Mouse (Mus musculus) forebrain, embryonic 16.5 days (tissue): ENCODE results near the gene Zfp804a. TPM values are rescaled to one million over a fixed set of nuclear protein-coding genes. Genes with fewer than 3 reads are reported as not detected.

Experiments
- ATAC-seq: fragments of 200-750 bp; cut with Nextera tagmentation; 2 replicates; pipeline ENCODE4 v1.8.0; 2017; ENCODE audit warnings: mild to moderate bottlenecking, moderate library complexity
- H3K27ac ChIP-seq: fragments of 300-500 bp; sonication (generic); 2 replicates; pipeline ENCODE4 v1.5.1; 2014; ENCODE audit warnings: low read length, control low read depth
- H3K27me3 ChIP-seq: fragments of 300-500 bp; sonication (generic); replicated peaks from 2 replicates; pipeline ENCODE4 v1.6.1; 2014; ENCODE audit warnings: low read length; ENCODE audit not compliant: control insufficient read depth, insufficient read depth
- H3K36me3 ChIP-seq: fragments of 300-500 bp; sonication (generic); 2 replicates; pipeline ENCODE4 v1.6.1; 2014; ENCODE audit not compliant: control insufficient read depth, insufficient read depth
- H3K4me1 ChIP-seq: fragments of 300-500 bp; sonication (generic); replicated peaks from 2 replicates; pipeline ENCODE4 v1.6.1; 2014; ENCODE audit warnings: low read length; ENCODE audit not compliant: control insufficient read depth, insufficient read depth
- H3K4me2 ChIP-seq: fragments of 300-500 bp; sonication (generic); 2 replicates; pipeline ENCODE4 v1.6.1; 2014; ENCODE audit warnings: mild to moderate bottlenecking, low read length, control low read depth
- H3K4me3 ChIP-seq: fragments of 300-500 bp; sonication (generic); replicated peaks from 2 replicates; pipeline ENCODE4 v1.5.1; 2014; ENCODE audit warnings: mild to moderate bottlenecking, low read length, control low read depth
- H3K9ac ChIP-seq: fragments of 300-500 bp; sonication (generic); replicated peaks from 2 replicates; pipeline ENCODE4 v1.6.1; 2014; ENCODE audit warnings: low read depth, low read length, control low read depth
- H3K9me3 ChIP-seq: fragments of 300-500 bp; sonication (generic); 2 replicates; pipeline ENCODE4 v1.6.1; 2016; ENCODE audit warnings: low read length; ENCODE audit not compliant: control insufficient read depth
- WGBS: fragments of 180-500 bp; shearing (Covaris S2); extraction: QIAGEN DNeasy Blood & Tissue Kit; methylation state at CpG from one replicate; pipeline ENCODE4 v1.1.7; 2014; 5-methylcytosine and 5-hydroxymethylcytosine counted together
- polyA plus RNA-seq: library from polyadenylated mRNA; unstranded; fragments of >200 nt; fragmentation: Nextera tagmentation; extraction: Ambion mirVana; gene quantifications from 2 replicates; pipeline ENCODE4 v1.2.1, GENCODE M21; 2015

The Zfp804a gene
- 7.3 and 8.4 TPM in 2 replicates for polyA plus RNA-seq

DNA sequence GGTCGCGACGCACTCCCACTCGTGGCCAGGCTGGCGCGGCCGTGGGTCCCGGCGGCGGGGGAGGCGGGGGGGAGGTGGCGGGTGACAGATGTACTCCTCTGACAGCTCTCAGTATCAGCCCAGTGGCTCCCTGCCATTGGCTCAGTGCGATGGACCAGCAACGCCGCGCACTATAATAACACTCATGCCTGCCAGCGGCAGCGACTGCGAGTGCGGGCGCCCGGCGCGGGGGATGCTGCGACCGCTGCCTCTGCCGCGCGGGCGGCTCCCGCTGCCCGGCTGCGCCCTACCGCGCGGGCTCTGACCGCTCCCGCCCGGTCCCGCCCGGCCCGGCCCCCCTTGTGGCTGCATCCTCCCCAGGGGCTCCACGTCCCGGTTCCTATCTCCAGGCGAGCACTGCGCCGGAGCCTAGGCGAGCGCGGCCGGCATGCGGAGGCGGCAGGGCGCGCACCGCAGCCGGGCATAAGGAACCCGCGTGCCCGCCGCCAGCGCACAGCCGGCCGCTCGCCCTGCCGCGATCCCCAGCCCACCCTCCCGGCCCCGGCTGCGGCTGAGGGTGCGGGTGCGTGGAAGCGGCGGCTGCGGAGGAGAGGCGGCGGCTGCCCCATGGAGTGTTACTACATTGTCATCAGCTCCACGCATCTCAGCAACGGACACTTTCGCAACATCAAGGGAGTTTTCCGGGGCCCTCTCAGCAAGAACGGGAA is at the start of gene Zfp804a:
Gene Zfp804a, plus strand, starts transcription at position 38 of the 707 bp plus-strand sequence.
- Histone ChIP-seq H3K36me3 (no peaks in the 10 kb centered on the region), H3K9me3 (no peaks in the 10 kb centered on the region), H3K27ac (peak within 1 kb of the TSS; percentile 87), H3K4me3 (peak within 1 kb of the TSS; percentile 75), H3K4me2 (peak within 1 kb of the TSS; percentile 79), H3K4me1 (0 out of 2 replicates have a peak, but pooled peaks cover 11% of the 10 kb centered on the region), H3K9ac (peak within 1 kb of the TSS; percentile 83), H3K27me3 (no peaks in the 10 kb centered on the region)
- WGBS = under 1% methylated on average over 71 of the region's 82 CpGs
- ATAC-seq = peak; percentile 92

DNA sequence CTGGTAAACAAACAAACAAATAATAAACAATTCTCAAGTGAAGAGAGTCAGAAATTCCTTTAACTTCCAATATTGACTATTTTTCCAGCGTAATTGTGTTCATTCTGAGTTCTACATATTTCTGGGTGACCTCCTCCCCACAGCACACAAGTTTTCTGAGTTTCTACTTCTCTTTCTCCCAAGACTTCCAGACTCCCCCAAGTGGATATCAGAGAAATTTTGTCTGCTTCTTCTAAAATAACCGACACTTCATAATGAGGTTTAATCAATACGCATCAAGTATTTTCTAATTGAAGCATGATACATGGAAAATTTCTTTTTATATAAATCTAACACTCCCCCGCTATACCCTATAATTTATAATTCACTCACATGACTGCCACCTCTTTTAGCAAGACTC is 1.4 kb upstream of the Zfp804a start:
- Histone ChIP-seq H3K9me3 (no peaks in the 10 kb centered on the region), H3K27ac (no peak overlapping the region), H3K36me3 (no peaks in the 10 kb centered on the region), H3K4me2 (peak overlapping the region; percentile 79), H3K4me3 (no peak overlapping the region; the same call in 1 of the 2 replicates), H3K9ac (no peak overlapping the region), H3K4me1 (0 out of 2 replicates have a peak, but pooled peaks cover 11% of the 10 kb centered on the region), H3K27me3 (no peaks in the 10 kb centered on the region)
- 59% methylated on average over 4 of the region's 4 CpGs for WGBS
- no peak for ATAC-seq

DNA sequence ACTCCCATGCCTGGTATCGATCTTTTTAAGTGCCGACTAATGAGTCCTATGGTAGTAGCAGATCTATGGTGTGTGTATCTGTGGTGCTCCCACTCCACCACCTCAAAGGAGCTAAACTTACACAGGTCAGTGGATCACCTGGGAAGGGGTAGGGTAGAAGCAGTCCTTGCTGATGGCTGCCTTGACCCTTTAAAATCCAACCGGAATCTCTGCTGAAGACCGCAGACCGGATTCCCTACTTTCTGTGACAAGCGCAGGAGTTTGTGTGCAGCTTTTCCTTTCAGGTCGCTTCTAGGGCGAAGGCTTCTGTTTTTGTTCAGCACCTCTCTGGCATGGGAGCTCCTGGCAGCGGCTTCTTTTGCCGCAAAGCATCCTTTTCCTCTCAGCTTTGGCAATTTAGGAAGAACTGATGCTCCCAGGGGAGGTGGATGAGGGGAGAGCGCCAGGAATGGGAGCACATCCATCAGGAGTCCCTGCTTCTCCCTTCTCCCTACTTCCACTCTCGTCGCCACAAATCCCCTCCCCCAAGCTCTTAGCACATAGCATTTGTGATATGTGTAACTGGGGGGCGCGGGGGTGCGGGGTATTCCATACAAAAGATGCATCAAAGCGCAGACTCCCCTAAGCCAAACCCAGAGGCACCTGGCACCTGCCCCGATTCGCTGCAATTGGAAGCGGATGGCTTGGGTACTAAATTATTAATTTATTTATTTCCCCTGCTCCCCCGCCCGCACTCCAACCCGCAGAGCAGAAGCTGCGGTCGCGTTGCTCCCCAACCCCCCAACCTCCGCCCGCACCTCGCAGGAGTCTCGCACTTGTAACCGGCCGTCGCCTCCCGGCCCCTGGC is 461 bp upstream of the Zfp804a start:
- Histone ChIP-seq H3K9me3 (no peaks in the 10 kb centered on the region), H3K4me3 (peak overlapping the region; percentile 75)

DNA sequence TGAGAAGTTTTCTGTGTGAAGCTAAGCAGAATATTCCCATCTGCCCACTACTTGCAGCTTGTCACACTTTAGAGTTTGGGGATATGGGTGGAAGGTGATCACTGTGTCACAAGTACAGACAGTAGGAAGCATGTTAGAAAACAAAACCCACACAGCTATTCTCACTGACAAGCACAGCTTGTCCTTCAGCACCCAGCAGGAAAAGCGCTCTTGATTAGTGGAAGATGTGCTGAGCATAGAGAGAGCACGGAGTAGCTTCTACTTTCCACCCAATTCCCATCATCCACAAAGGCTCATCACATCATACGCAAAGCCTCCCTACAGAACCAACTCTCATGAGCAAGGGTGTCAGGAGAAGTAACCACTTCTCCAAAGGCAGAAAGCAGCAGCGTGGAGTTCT is 1.4 kb downstream of the Zfp804a start:
- Histone ChIP-seq H3K9ac (peak overlapping the region; percentile 83; the same call in 1 of the 2 replicates), H3K27ac (no peak overlapping the region), H3K4me1 (0 out of 2 replicates have a peak, but pooled peaks cover 11% of the 10 kb centered on the region), H3K9me3 (no peaks in the 10 kb centered on the region), H3K36me3 (no peaks in the 10 kb centered on the region), H3K4me3 (peak overlapping the region; percentile 75), H3K27me3 (no peaks in the 10 kb centered on the region), H3K4me2 (peak overlapping the region; percentile 79)
- WGBS = 61% methylated on average over 4 of the region's 4 CpGs
- no peak for ATAC-seq

More for the DNA sequence above, 461 bp upstream of the Zfp804a start:
- H3K27ac ChIP-seq = peak overlapping the region; percentile 87
- 0 out of 2 replicates have a peak, but pooled peaks cover 11% of the 10 kb centered on the region for H3K4me1 ChIP-seq
- ATAC-seq = peak; percentile 73
- WGBS = under 1% methylated on average over 34 of the region's 34 CpGs
- H3K36me3 ChIP-seq = no peaks in the 10 kb centered on the region
- no peaks in the 10 kb centered on the region for H3K27me3 ChIP-seq
- peak overlapping the region; percentile 79 for H3K4me2 ChIP-seq
- peak overlapping the region; percentile 83 for H3K9ac ChIP-seq

DNA sequence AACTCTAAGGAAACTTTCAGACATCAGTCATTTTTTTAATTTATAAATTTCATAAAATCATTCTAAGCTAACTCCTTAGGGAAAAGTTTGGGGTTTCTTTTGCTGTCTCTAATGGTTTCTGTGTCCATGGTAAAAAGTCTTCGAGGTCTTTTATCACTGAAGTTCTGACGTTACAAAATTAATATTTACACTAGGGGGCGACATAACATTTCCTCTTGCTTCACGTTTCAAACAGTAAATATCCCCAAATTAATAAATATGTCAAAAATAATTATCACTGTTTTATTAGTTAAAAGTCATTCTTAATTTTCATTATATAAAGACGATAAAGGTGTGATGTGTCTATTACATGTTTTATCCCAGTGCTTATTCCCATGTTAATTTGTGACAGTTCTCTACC is 11.6 kb downstream of the Zfp804a start:
- Histone ChIP-seq H3K27ac (no peak overlapping the region), H3K4me3 (no peak overlapping the region), H3K9me3 (no peaks in the 10 kb centered on the region), H3K9ac (no peak overlapping the region), H3K4me2 (no peak overlapping the region), H3K36me3 (no peaks in the 10 kb centered on the region), H3K4me1 (no peaks in the 10 kb centered on the region), H3K27me3 (no peaks in the 10 kb centered on the region)
- WGBS = 30% methylated on average over 5 of the region's 5 CpGs
- ATAC-seq = no peak

DNA sequence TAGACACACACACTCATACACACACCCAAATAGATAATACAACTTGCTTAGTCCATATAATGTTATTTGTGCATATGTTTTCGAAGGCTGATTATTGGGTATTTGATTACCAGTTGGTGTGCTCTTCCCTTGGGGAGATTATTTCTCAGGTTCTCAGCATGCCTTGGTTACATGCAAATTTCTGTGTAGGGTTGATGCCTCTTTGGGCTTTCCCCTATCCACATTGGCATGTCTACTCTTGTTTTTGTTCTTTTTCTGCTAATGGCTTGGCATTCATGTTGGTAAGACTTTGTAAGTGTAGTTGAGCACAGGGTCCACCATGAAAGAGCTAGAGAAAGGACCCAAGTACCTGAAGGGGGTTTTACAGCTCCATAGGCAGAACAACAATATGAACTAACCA is 14.9 kb downstream of the Zfp804a start:
- Histone ChIP-seq H3K9me3 (no peaks in the 10 kb centered on the region), H3K4me1 (no peaks in the 10 kb centered on the region), H3K9ac (no peak overlapping the region), H3K4me3 (no peak overlapping the region), H3K27ac (no peak overlapping the region), H3K27me3 (no peaks in the 10 kb centered on the region), H3K36me3 (no peaks in the 10 kb centered on the region), H3K4me2 (no peak overlapping the region)
- no peak for ATAC-seq
- WGBS = 94% methylated on average over 1 of the region's 1 CpGs

DNA sequence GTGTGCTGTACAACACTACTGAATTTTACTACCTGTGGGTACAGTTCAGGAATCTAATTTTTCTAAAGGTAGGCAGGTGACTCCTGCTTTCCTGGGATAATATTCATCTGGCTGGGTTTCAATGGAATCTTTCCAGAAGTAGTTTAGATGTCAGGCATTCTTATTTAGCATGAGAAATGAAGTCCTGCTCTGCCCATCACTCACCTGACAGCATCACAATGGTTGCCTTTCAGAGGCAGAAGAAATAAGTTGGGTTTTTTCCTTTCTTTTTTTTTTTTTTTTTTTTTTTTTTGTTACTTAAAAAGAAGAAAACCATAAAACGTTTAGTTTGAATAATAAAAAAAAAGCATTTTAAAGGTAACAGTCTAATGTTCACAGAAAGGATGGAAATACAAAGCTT is 16.1 kb downstream of the Zfp804a start:
- ATAC-seq = no peak
- Histone ChIP-seq H3K9ac (no peak overlapping the region), H3K9me3 (no peaks in the 10 kb centered on the region), H3K27ac (no peak overlapping the region), H3K4me1 (no peaks in the 10 kb centered on the region), H3K4me3 (no peak overlapping the region), H3K27me3 (no peaks in the 10 kb centered on the region), H3K4me2 (no peak overlapping the region), H3K36me3 (no peaks in the 10 kb centered on the region)
- WGBS = 27% methylated on average over 1 of the region's 1 CpGs

DNA sequence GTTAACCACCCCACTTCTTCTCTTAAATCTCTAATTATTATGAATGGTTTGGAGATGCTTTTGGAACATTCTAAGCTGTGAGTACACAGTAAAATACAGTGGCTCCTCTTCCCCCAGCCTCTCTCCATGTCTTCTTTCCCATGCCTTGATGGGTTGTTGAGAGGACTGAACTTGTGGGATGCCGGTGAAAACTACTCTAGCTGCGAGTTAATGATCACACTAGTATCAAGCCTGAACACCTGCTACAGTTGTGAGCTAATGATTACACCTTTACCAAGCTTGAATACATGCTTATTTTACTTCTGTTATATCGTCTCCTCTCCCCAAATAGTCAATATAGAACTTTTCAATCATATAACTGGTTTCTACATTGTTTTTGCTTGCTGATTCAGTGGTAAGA is 23.9 kb downstream of the Zfp804a start:
- 85% methylated on average over 3 of the region's 3 CpGs for WGBS
- H3K4me3 ChIP-seq = no peak overlapping the region
- no peak for ATAC-seq
- no peaks in the 10 kb centered on the region for H3K9me3 ChIP-seq
- no peak overlapping the region for H3K4me2 ChIP-seq
- H3K36me3 ChIP-seq = no peaks in the 10 kb centered on the region
- no peaks in the 10 kb centered on the region for H3K27me3 ChIP-seq
- H3K9ac ChIP-seq = no peak overlapping the region
- no peaks in the 10 kb centered on the region for H3K4me1 ChIP-seq
- H3K27ac ChIP-seq = no peak overlapping the region

DNA sequence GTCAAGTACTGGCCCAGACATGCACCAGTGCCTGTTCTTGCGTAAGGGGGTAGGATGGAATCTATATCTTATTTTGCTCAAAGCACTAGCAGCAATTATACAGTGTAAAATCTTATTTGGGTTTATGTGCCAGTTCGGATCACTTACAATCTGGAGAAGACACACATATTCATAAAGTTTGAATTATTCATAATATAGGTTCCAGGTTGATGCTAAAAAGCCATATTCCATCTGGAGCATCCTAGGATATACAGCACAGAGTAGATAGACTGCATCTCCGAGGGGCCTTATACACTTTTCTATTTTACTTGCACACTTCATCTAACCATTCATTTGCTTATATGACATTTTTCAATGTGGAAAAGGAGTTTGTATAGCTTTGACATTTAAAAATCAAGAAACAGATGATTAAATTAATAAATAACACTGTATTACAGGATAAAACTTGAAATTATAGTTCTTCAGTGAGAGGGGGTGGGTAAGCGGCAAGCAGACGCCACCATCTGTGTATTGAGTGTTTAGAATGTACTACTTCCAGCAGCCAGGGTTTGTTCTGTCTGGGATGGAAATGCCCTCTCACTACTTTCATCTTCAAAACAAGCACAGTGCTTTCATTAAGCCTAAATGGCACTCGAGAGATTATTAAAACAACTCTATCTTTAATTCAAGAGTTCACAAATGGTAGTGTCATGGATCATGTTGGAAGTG is 25.4 kb downstream of the Zfp804a start:
- H3K4me2 ChIP-seq = no peak overlapping the region
- no peak overlapping the region for H3K9ac ChIP-seq
- H3K4me3 ChIP-seq = no peak overlapping the region
- WGBS = 52% methylated on average over 6 of the region's 6 CpGs
- H3K4me1 ChIP-seq = no peaks in the 10 kb centered on the region
- H3K9me3 ChIP-seq = no peaks in the 10 kb centered on the region
- no peaks in the 10 kb centered on the region for H3K27me3 ChIP-seq
- H3K36me3 ChIP-seq = no peaks in the 10 kb centered on the region
- peak; percentile 88 for ATAC-seq
- H3K27ac ChIP-seq = peak overlapping the region; percentile 28; the same call in 1 of the 2 replicates
